Mouse (Mus musculus): ENCODE results near the gene Frmd5. TPM values are rescaled to one million over a fixed set of nuclear protein-coding genes. Genes with fewer than 3 reads are reported as not detected.
A peak's percentile ranks its signal among the peaks of the same experiment; 100 is the strongest.

Frmd5 gene
- polyA plus RNA-seq, 1 experiment = 0.44 TPM

DNA sequence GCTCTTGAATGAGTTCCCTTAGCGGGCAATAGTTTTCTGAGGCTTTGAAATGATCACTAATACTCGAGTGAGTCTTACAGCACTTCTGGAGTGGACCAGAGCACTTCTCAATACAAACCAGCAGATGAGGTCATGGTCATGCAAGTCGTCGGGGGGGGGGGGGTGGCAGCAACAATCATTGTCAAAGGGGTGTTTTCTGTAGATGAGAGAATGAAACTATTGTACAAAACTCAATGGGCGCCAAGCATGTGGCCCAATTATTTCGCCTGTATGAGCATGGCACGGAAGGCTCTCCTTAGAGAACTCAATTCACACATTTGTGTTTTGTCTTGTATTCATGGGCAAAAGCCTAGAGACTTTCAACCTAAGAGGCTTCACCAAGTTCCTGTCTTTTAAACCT is 7.8 kb downstream of the Frmd5 start:
- peaks cover 4% of the 10 kb centered on the region for H3K27me3 ChIP-seq (ENCODE audit: control insufficient read depth, insufficient read depth, insufficient read length)
- H3K4me2 ChIP-seq (ENCODE audit: low read depth) = no peak overlapping the region
- H3K4me3 ChIP-seq = no peak overlapping the region
- H3K36me3 ChIP-seq (ENCODE audit: control insufficient read depth, insufficient read depth) = no peaks in the 10 kb centered on the region
- H3ac ChIP-seq (ENCODE audit: control insufficient read depth, insufficient read length) = no peak overlapping the region
- no peaks in the 10 kb centered on the region for H3K79me2 ChIP-seq (ENCODE audit: control insufficient read depth, insufficient read depth)
- TF ChIP-seq CEBPB (IDR thresholded peaks at IDR 0.05; ENCODE audit: insufficient read depth, poor library complexity, severe bottlenecking) (no peak), POLR2A (IDR thresholded peaks at IDR 0.05; ENCODE audit: insufficient read length, low read depth) (no peak), SRF (IDR thresholded peaks at IDR 0.05; ENCODE audit: control insufficient read depth, insufficient read length, low read depth) (no peak), MAX (IDR thresholded peaks at IDR 0.05; ENCODE audit: low read depth) (no peak), TCF12 (IDR thresholded peaks at IDR 0.05; ENCODE audit: insufficient read depth, poor library complexity, severe bottlenecking) (no peak)

DNA sequence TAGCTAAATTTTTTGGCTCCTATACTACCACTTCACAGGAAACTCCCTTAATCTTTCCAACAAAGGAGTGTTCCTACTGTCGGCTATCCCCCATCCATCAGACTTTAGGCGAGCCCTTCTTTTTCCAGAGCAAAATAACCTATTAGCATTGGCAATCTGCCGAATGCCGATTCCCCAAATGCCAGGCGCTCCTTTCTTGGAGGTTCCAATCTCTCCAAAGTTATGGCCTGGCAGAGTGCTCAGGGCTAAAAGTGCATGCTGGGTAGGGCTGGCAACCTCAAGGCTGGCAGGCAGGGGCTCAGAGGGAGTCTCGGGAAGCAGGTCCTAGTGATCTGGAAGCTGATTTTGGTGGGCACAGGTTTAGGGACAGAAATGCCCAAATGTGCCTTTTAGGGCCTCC is 10.9 kb downstream of the Frmd5 start:
- H3K36me3 ChIP-seq (ENCODE audit: control insufficient read depth, insufficient read depth) = no peaks in the 10 kb centered on the region
- no peaks in the 10 kb centered on the region for H3K79me2 ChIP-seq (ENCODE audit: control insufficient read depth, insufficient read depth)
- TF ChIP-seq REST (IDR thresholded peaks at IDR 0.05; ENCODE audit: insufficient read depth, insufficient read length) = no peak
- H3K4me3 ChIP-seq = no peak overlapping the region
- H3ac ChIP-seq (ENCODE audit: control insufficient read depth, insufficient read length) = no peak overlapping the region
- no peak overlapping the region for H3K4me2 ChIP-seq (ENCODE audit: low read depth)
- peaks cover 4% of the 10 kb centered on the region for H3K27me3 ChIP-seq (ENCODE audit: control insufficient read depth, insufficient read depth, insufficient read length)

GRCm38 (mm10) chr2:121789777-121790176 is 17.1 kb downstream of the Frmd5 start:
- H3K4me2 ChIP-seq (ENCODE audit: low read depth) = no peak overlapping the region
- H3K79me2 ChIP-seq (ENCODE audit: control insufficient read depth, insufficient read depth) = no peaks in the 10 kb centered on the region
- H3K36me3 ChIP-seq (ENCODE audit: control insufficient read depth, insufficient read depth) = no peaks in the 10 kb centered on the region
- TF ChIP-seq MYOD1 (IDR thresholded peaks at IDR 0.05; ENCODE audit: control insufficient read depth in 1 of 3, insufficient read length in 2 of 3, low read depth in 2 of 3) = no peak
- TF ChIP-seq CEBPB (IDR thresholded peaks at IDR 0.05; ENCODE audit: insufficient read depth, poor library complexity, severe bottlenecking) = no peak
- no peak for TF ChIP-seq POLR2AphosphoS2 (IDR thresholded peaks at IDR 0.05; ENCODE audit: insufficient read length, low read depth)
- no peak for TF ChIP-seq E2F4 (IDR thresholded peaks at IDR 0.05; ENCODE audit: insufficient read depth)
- no peak for TF ChIP-seq USF1 (IDR thresholded peaks at IDR 0.05; ENCODE audit: low read depth)
- TF ChIP-seq REST (IDR thresholded peaks at IDR 0.05; ENCODE audit: insufficient read depth, insufficient read length) = no peak
- no peak for TF ChIP-seq TCF12 (IDR thresholded peaks at IDR 0.05; ENCODE audit: insufficient read depth, poor library complexity, severe bottlenecking)
- TF ChIP-seq MAX (IDR thresholded peaks at IDR 0.05; ENCODE audit: low read depth) = no peak
- no peak for TF ChIP-seq TCF3 (IDR thresholded peaks at IDR 0.05; ENCODE audit: insufficient read length, low read depth)
- no peak for TF ChIP-seq SRF (IDR thresholded peaks at IDR 0.05; ENCODE audit: control insufficient read depth, insufficient read length, low read depth)
- no peak for TF ChIP-seq POLR2A (IDR thresholded peaks at IDR 0.05; ENCODE audit: insufficient read length, low read depth)
- no peak for TF ChIP-seq MYOG (IDR thresholded peaks at IDR 0.05; ENCODE audit: control insufficient read depth in 1 of 3, insufficient read depth in 1 of 3, insufficient read length in 2 of 3, low read depth in 2 of 3)
- H3ac ChIP-seq (ENCODE audit: control insufficient read depth, insufficient read length) = no peak overlapping the region
- H3K4me3 ChIP-seq = no peak overlapping the region
- no peaks in the 10 kb centered on the region for H3K27me3 ChIP-seq (ENCODE audit: control insufficient read depth, insufficient read depth, insufficient read length)

- Histone ChIP-seq H3K4me2 (ENCODE audit: low read depth) (peak overlapping the region; percentile 81), H3K4me3 (peak overlapping the region; percentile 13), H3K27me3 (ENCODE audit: control insufficient read depth, insufficient read depth, insufficient read length) (no peaks in the 10 kb centered on the region), H3K79me2 (ENCODE audit: control insufficient read depth, insufficient read depth) (no peaks in the 10 kb centered on the region), H3K36me3 (ENCODE audit: control insufficient read depth, insufficient read depth) (no peaks in the 10 kb centered on the region), H3ac (ENCODE audit: control insufficient read depth, insufficient read length) (no peak overlapping the region)
- no peak for TF ChIP-seq POLR2AphosphoS2 (IDR thresholded peaks at IDR 0.05; ENCODE audit: insufficient read length, low read depth)
- no peak for TF ChIP-seq MAX (IDR thresholded peaks at IDR 0.05; ENCODE audit: low read depth)
- TF ChIP-seq USF1 (IDR thresholded peaks at IDR 0.05; ENCODE audit: low read depth) = peak; percentile 45
Observed at GRCm38 (mm10) chr2:121788415-121788814, 18.5 kb downstream of the Frmd5 start.

DNA sequence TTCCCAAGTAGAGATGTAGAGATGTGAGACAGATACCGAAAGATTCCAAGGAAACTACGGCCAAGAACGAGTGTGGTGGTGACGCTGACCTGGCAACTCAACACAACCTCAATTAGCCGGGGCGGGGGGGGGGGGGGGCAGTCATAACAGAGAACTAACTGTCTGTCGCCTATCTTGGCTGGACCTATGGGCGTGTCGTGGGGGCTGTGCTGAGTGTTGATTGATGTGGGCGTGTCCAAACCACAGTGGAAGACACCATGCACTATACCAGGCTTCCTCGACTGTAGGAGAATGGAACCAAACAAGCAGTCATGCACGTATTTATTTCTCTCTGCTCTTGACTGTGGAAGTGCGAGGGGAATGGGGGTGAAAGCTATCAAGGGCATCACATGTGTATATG is 19.1 kb downstream of the Frmd5 start:
- TF ChIP-seq E2F4 (IDR thresholded peaks at IDR 0.05; ENCODE audit: insufficient read depth) = no peak
- TF ChIP-seq TCF3 (IDR thresholded peaks at IDR 0.05; ENCODE audit: insufficient read length, low read depth) = no peak
- TF ChIP-seq POLR2A (IDR thresholded peaks at IDR 0.05; ENCODE audit: insufficient read length, low read depth) = no peak
- TF ChIP-seq SRF (IDR thresholded peaks at IDR 0.05; ENCODE audit: control insufficient read depth, insufficient read length, low read depth) = no peak
- no peak for TF ChIP-seq REST (IDR thresholded peaks at IDR 0.05; ENCODE audit: insufficient read depth, insufficient read length)
- TF ChIP-seq CEBPB (IDR thresholded peaks at IDR 0.05; ENCODE audit: insufficient read depth, poor library complexity, severe bottlenecking) = no peak
- TF ChIP-seq TCF12 (IDR thresholded peaks at IDR 0.05; ENCODE audit: insufficient read depth, poor library complexity, severe bottlenecking) = no peak
- TF ChIP-seq MYOG (IDR thresholded peaks at IDR 0.05; ENCODE audit: control insufficient read depth in 1 of 3, insufficient read depth in 1 of 3, insufficient read length in 2 of 3, low read depth in 2 of 3) = no peak
- no peak for TF ChIP-seq USF1 (IDR thresholded peaks at IDR 0.05; ENCODE audit: low read depth)
- no peak for TF ChIP-seq MYOD1 (IDR thresholded peaks at IDR 0.05; ENCODE audit: control insufficient read depth in 1 of 3, insufficient read length in 2 of 3, low read depth in 2 of 3)
- TF ChIP-seq POLR2AphosphoS2 (IDR thresholded peaks at IDR 0.05; ENCODE audit: insufficient read length, low read depth) = no peak
- Histone ChIP-seq H3K36me3 (ENCODE audit: control insufficient read depth, insufficient read depth) (no peaks in the 10 kb centered on the region), H3ac (ENCODE audit: control insufficient read depth, insufficient read length) (no peak overlapping the region), H3K79me2 (ENCODE audit: control insufficient read depth, insufficient read depth) (no peaks in the 10 kb centered on the region), H3K4me2 (ENCODE audit: low read depth) (peak overlapping the region; percentile 81), H3K4me3 (peak overlapping the region; percentile 13), H3K27me3 (ENCODE audit: control insufficient read depth, insufficient read depth, insufficient read length) (no peaks in the 10 kb centered on the region)
